ENCODE assay signal across 9 mouse cellular contexts in the genomic region with DNA sequence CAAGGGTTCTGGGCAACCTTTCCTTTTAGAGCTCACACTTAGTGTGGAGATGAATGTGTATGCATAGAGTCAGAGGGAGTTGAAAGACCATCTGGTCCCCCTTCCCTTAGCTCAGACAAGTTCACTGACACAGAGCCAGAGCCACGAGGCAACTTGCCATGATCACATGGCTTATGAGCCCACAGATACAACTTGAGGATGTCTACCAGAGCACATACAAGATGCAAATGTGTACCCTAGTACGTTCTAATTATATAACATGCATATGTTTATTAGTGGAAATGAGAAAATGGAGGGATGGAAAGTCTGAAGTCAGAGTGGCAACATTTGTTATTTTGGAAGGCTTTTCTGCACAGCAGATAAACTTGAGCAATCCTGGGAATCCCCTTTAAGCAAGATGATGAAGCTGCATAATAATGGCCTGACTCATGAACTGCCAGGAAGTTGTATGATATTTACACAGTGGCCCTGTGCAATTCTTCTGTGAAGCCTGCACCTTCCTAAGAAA.
A peak's percentile ranks its signal among the peaks of the same experiment; 100 is the strongest.
DNase-seq lines count a peak whose midpoint lies in the region; ATAC-seq lines count a peak whose summit lies in the region.
"Had no signal": no experiment of that assay in that cellular context is flagged by ENCODE, and none has a peak within 500 bp of the region (broad histone marks: within the 10 kb centered on the region; RNA-seq: fewer than 3 reads in every experiment).

No protein-coding gene starts in this region.

- no peaks in the 10 kb centered on the region for H3K27me3 ChIP-seq in heart, embryonic 12.5 days (replicated peaks)

- H3K4me1 ChIP-seq in heart, embryonic 12.5 days (replicated peaks) = peaks cover 11% of the 10 kb centered on the region

- no peak for ATAC-seq in heart, embryonic 12.5 days (ENCODE audit: insufficient number of reproducible peaks, low FRiP score)

- no peak overlapping the region for H3K27ac ChIP-seq in heart, embryonic 12.5 days (ENCODE audit: poor library complexity, severe bottlenecking)
- H3K27ac ChIP-seq: layer of hippocampus, adult 2 months had no signal

- H3K4me2 ChIP-seq in heart, embryonic 12.5 days = no peak overlapping the region

- no peaks in the 10 kb centered on the region for H3K36me3 ChIP-seq in heart, embryonic 12.5 days

- WGBS in heart, embryonic 12.5 days = 61% methylated on average over 2 of the region's 2 CpGs

- peak; percentile 94 for DNase-seq in heart, adult 11 months
- peak; percentile 70 for DNase-seq in A20 (ENCODE audit: low read depth, low spot score)
- peak; percentile 55 for DNase-seq in brain, adult 2 months (ENCODE audit: low read depth, low spot score)
- peak; percentile 41 for DNase-seq in lung, postnatal 25 days (ENCODE audit: low spot score)
- DNase-seq in thymus, postnatal 10 days (ENCODE audit: low spot score in 2 of 2) = no peak
- DNase-seq in cerebellum, adult 11-12 months = no peak
- DNase-seq in kidney, postnatal 25 days = no peak

- no peaks in the 10 kb centered on the region for H3K9me3 ChIP-seq in heart, embryonic 12.5 days (replicated peaks)

- H3K4me3 ChIP-seq in heart, embryonic 12.5 days = no peak overlapping the region
- H3K4me3 ChIP-seq: layer of hippocampus, adult 2 months had no signal

- H3K9ac ChIP-seq in heart, embryonic 12.5 days = no peak overlapping the region

Comparison
In these comparisons a context has a peak if more than half of its experiments do, and no peak if none do; other contexts are left out.
1. DNase-seq: peak in heart, adult 11 months (single experiment), A20 (single experiment), brain, adult 2 months (single experiment) and lung, postnatal 25 days (single experiment); none in thymus, postnatal 10 days (0 of 2), cerebellum, adult 11-12 months (single experiment) and kidney, postnatal 25 days (0 of 2).